In genomic region chr16:92399490-92400458, GRCm38 (mm10) we compare ENCODE assay signal across 8 mouse cellular contexts. TPM values are rescaled to one million over a fixed set of nuclear protein-coding genes. Genes with fewer than 3 reads are reported as not detected.
DNase-seq lines count a peak whose midpoint lies in the region; ATAC-seq and TF ChIP-seq lines count a peak whose summit lies in the region.

No protein-coding gene starts in this region.

- H3K4me2 ChIP-seq in lung, embryonic 14.5 days: peak overlapping the region; percentile 86

- peak overlapping the region; percentile 71 for H3K9ac ChIP-seq in lung, embryonic 14.5 days

- ATAC-seq in lung, embryonic 14.5 days (ENCODE audit: insufficient read depth): peak; percentile 81

- peak; percentile 20; the same call in 1 of the 2 replicates for TF ChIP-seq CTCF in lung, embryonic 14.5 days (IDR thresholded peaks at IDR 0.05; ENCODE audit: low read depth)

- H3K27me3 ChIP-seq in hindbrain, embryonic 10.5 days (ENCODE audit: insufficient read depth, poor library complexity, severe bottlenecking): peaks cover 29% of the 10 kb centered on the region
- H3K27me3 ChIP-seq in lung, embryonic 14.5 days (ENCODE audit: insufficient read depth, low read length): no peaks in the 10 kb centered on the region

- H3K9me3 ChIP-seq in hindbrain, embryonic 10.5 days: no peaks in the 10 kb centered on the region
- no peaks in the 10 kb centered on the region for H3K9me3 ChIP-seq in lung, embryonic 14.5 days (ENCODE audit: low read depth, low read length)

- DNase-seq in Muller cell, postnatal 12 days (ENCODE audit: inconsistent ontology term): peak; percentile 99
- DNase-seq in cerebellum, adult 9-11 months: peak; percentile 67
- DNase-seq in frontal cortex, postnatal 10 days (ENCODE audit: low spot score in 2 of 2): peak; percentile 79 to 84
- DNase-seq in hindbrain, embryonic 10.5 days (ENCODE audit: low spot score): peak; percentile 88
- DNase-seq in layer of hippocampus, adult 9-10 months (ENCODE audit: low spot score): peak; percentile 36
- peak; percentile 96 for DNase-seq in lung, embryonic 14.5 days
- DNase-seq in ovary, postnatal 10 days (ENCODE audit: low spot score): peak; percentile 58
- DNase-seq in urinary bladder, adult 2 months (ENCODE audit: low spot score): peak; percentile 77

- peak overlapping the region; percentile 54 for H3K4me3 ChIP-seq in hindbrain, embryonic 10.5 days
- peak overlapping the region; percentile 47 for H3K4me3 ChIP-seq in lung, embryonic 14.5 days (ENCODE audit: low read depth, low read length)

- peaks cover 57% of the 10 kb centered on the region for H3K4me1 ChIP-seq in hindbrain, embryonic 10.5 days (replicated peaks)
- peaks cover 46% of the 10 kb centered on the region for H3K4me1 ChIP-seq in lung, embryonic 14.5 days (ENCODE audit: insufficient read depth)

- H3K27ac ChIP-seq in hindbrain, embryonic 10.5 days: peak overlapping the region; percentile 88
- peak overlapping the region; percentile 96 for H3K27ac ChIP-seq in lung, embryonic 14.5 days (ENCODE audit: low read depth)

- WGBS in hindbrain, embryonic 10.5 days: under 1% methylated on average over 37 of the region's 37 CpGs
- WGBS in lung, embryonic 14.5 days: under 1% methylated on average over 37 of the region's 37 CpGs

- peaks cover 23% of the 10 kb centered on the region for H3K36me3 ChIP-seq in hindbrain, embryonic 10.5 days
- peaks cover 24% of the 10 kb centered on the region for H3K36me3 ChIP-seq in lung, embryonic 14.5 days (ENCODE audit: insufficient read depth)

RNA-seq across cellular contexts. Expression of gene Kcne1, which starts 40.5 kb away (rescaled TPM):
- 1.0 and 1.3 TPM in 2 replicates for polyA plus RNA-seq in hindbrain, embryonic 10.5 days (2016; fragmentation: Nextera tagmentation; extraction: Ambion mirVana)
- polyA plus RNA-seq in lung, embryonic 14.5 days (2014; fragmentation: Nextera tagmentation; extraction: Ambion mirVana): 0.22 TPM in 1 of 2 replicates, not detected in the other
- 9.8 and 10.2 TPM in 2 replicates for polyA plus RNA-seq in urinary bladder, adult 2 months (2012; rRNA removed)

Comparison
In these comparisons a context has a peak if more than half of its experiments do, and no peak if none do; other contexts are left out.
1. Peak in every context shown above with its lines: DNase-seq, ATAC-seq, H3K4me3 ChIP-seq and H3K27ac ChIP-seq.
2. DNase-seq: peak in every context shown above with its lines; median percentile 99 in Muller cell, postnatal 12 days; 96 in lung, embryonic 14.5 days; 88 in hindbrain, embryonic 10.5 days; 82 in frontal cortex, postnatal 10 days; 77 in urinary bladder, adult 2 months; 67 in cerebellum, adult 9-11 months; 58 in ovary, postnatal 10 days; 36 in layer of hippocampus, adult 9-10 months.